Mouse (Mus musculus) lung, postnatal 0 days (tissue): ENCODE measurements around the gene Opcml.

Experiments used
- CTCF ChIP-seq: IDR thresholded peaks from 2 replicates; pipeline ENCODE4 v1.5.1; 2016; ENCODE audit warnings: antibody characterized with exemption, mild to moderate bottlenecking
- EP300 ChIP-seq: IDR thresholded peaks from 2 replicates; pipeline ENCODE4 v1.6.1; 2016; ENCODE audit warnings: antibody characterized with exemption, mild to moderate bottlenecking, control low read depth

GRCm38 (mm10) chr9:28438752-28439151, 648.2 kb downstream of the Opcml start:
- TF ChIP-seq CTCF (no peak), EP300 (no peak)
